Mouse (Mus musculus) forebrain, embryonic 15.5 days (tissue): ENCODE results near the gene Mdc1. TPM values are rescaled to one million over a fixed set of nuclear protein-coding genes. Genes with fewer than 3 reads are reported as not detected.

Experiments
- ATAC-seq: fragments of 200-750 bp; cut with Nextera tagmentation; replicated peaks from 2 replicates; pipeline ENCODE4 v1.8.0; 2017; ENCODE audit warnings: mild to moderate bottlenecking, moderate TSS enrichment, moderate library complexity
- H3K27ac ChIP-seq: fragments of 300-500 bp; sonication (generic); replicated peaks from 2 replicates; pipeline ENCODE4 v1.5.1; 2015; ENCODE audit warnings: mild to moderate bottlenecking, inconsistent platforms
- H3K27me3 ChIP-seq: fragments of 300-500 bp; sonication (generic); 2 replicates; pipeline ENCODE4 v1.6.1; 2015; ENCODE audit warnings: inconsistent platforms
- H3K36me3 ChIP-seq: fragments of 300-500 bp; sonication (generic); 2 replicates; pipeline ENCODE4 v1.6.1; 2015; ENCODE audit warnings: mild to moderate bottlenecking, inconsistent platforms
- H3K4me1 ChIP-seq: fragments of 300-500 bp; sonication (generic); 2 replicates; pipeline ENCODE4 v1.6.1; 2015; ENCODE audit warnings: inconsistent platforms
- H3K4me2 ChIP-seq: fragments of 300-500 bp; sonication (generic); replicated peaks from 2 replicates; pipeline ENCODE4 v1.6.1; 2015; ENCODE audit warnings: mild to moderate bottlenecking, inconsistent platforms
- H3K4me3 ChIP-seq: fragments of 300-500 bp; sonication (generic); 2 replicates; pipeline ENCODE4 v1.5.1; 2015; ENCODE audit warnings: mild to moderate bottlenecking, inconsistent platforms
- H3K9ac ChIP-seq: fragments of 300-500 bp; sonication (generic); replicated peaks from 2 replicates; pipeline ENCODE4 v1.6.1; 2015; ENCODE audit warnings: mild to moderate bottlenecking, inconsistent platforms
- H3K9me3 ChIP-seq: fragments of 300-500 bp; sonication (generic); 2 replicates; pipeline ENCODE4 v1.6.1; 2016; ENCODE audit warnings: inconsistent platforms
- WGBS: fragments of 180-500 bp; shearing (Covaris S2); methylation state at CpG from one replicate; pipeline ENCODE4 v1.1.7; 2015; ENCODE audit warnings: mixed read lengths; 5-methylcytosine and 5-hydroxymethylcytosine counted together
- microRNA-seq: library from miRNA; unstranded; fragments of <30 nt; microRNA quantifications from one replicate; pipeline ENCODE4, GENCODE M21; 2016
- polyA plus RNA-seq: library from polyadenylated mRNA; unstranded; fragments of >200 nt; fragmentation: Nextera tagmentation; extraction: Ambion mirVana; gene quantifications from 2 replicates; pipeline ENCODE4 v1.2.1, GENCODE M21; 2015

Mdc1 gene
- polyA plus RNA-seq, 1 experiment from 2014 or later = 11.7 TPM

- Histone ChIP-seq H3K27me3 (no peaks in the 10 kb centered on the region), H3K4me2 (no peak overlapping the region), H3K36me3 (peaks cover 85% of the 10 kb centered on the region), H3K4me3 (no peak overlapping the region), H3K4me1 (peaks cover 22% of the 10 kb centered on the region), H3K9ac (no peak overlapping the region), H3K27ac (no peak overlapping the region), H3K9me3 (no peaks in the 10 kb centered on the region)
- WGBS = 91% methylated on average over 9 of the region's 9 CpGs
- no peak for ATAC-seq
Measured at GRCm38 (mm10) chr17:35903343-35903991, 62.2 kb downstream of the Mdc1 start.

- no peak for ATAC-seq
- WGBS = 79% methylated on average over 4 of the region's 4 CpGs
Measured at GRCm38 (mm10) chr17:35903992-35904355, 62.7 kb downstream of the Mdc1 start.

DNA sequence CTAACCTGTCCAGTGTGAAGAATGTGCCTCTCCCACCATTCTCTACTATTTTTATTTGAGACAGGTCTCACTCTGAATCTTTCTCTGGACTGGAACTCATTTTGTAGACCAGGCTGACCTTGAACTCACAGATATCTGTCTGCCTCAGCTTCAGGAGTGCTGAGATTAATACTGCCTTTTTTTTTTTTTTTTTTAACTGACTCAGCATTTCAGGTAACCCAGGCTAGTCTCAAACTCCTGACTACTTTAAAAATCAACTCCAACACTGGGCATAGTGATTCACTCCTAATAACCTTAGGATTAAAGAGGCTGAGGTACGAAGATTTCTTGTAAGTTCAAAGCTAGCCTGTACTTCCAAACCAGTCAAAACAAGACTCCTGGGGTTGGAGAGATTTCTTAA, 64.3 kb downstream of the Mdc1 start:
- ATAC-seq = no peak
- Histone ChIP-seq H3K36me3 (peaks cover 68% of the 10 kb centered on the region), H3K9ac (no peak overlapping the region), H3K27me3 (no peaks in the 10 kb centered on the region), H3K4me1 (peaks cover 34% of the 10 kb centered on the region), H3K27ac (no peak overlapping the region), H3K9me3 (no peaks in the 10 kb centered on the region), H3K4me3 (no peak overlapping the region), H3K4me2 (no peak overlapping the region)
- WGBS = 91% methylated on average over 1 of the region's 1 CpGs

More at GRCm38 (mm10) chr17:35903992-35904355, 62.7 kb downstream of the Mdc1 start:
- H3K4me1 ChIP-seq = peaks cover 27% of the 10 kb centered on the region
- H3K27me3 ChIP-seq = no peaks in the 10 kb centered on the region
- H3K36me3 ChIP-seq = peaks cover 84% of the 10 kb centered on the region
- no peaks in the 10 kb centered on the region for H3K9me3 ChIP-seq
- no peak overlapping the region for H3K27ac ChIP-seq
- H3K4me3 ChIP-seq = no peak overlapping the region
- H3K4me2 ChIP-seq = no peak overlapping the region
- no peak overlapping the region for H3K9ac ChIP-seq

DNA sequence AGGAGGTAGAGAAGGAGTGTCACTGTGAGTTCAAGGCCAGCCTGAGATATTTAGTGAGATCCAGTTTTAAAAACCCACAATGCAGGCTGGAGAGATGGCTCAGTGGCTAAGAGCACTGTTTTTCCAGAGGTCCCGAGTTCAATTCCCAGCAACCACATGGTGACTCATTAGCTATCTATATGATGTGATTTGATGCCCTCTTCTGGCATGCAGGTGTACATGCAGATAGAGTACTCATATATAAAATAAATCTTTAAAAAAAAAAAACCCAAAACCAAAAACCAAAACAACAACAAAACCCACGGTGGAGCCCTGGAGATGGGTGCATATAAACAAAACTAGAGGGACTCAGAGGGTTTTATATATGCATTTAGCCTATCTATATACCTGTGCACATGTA, 66.3 kb downstream of the Mdc1 start:
- Histone ChIP-seq H3K4me2 (0 out of 2 replicates have a peak overlapping the region, but pooled peaks have one; percentile 76), H3K4me1 (peaks cover 34% of the 10 kb centered on the region), H3K27ac (no peak overlapping the region), H3K27me3 (no peaks in the 10 kb centered on the region), H3K9ac (no peak overlapping the region), H3K9me3 (no peaks in the 10 kb centered on the region), H3K4me3 (no peak overlapping the region), H3K36me3 (peaks cover 52% of the 10 kb centered on the region)
- 86% methylated on average over 2 of the region's 2 CpGs for WGBS
- no peak for ATAC-seq

Small RNA genes within 50 kb of the gene (microRNA-seq; reads per million reads assigned to microRNA genes)
- gene Gm28033 = not detected

Other genes with a start within 250 kb of the Mdc1 start
- gene Sfta2, start 240.0 kb upstream of the Mdc1 start, polyA plus RNA-seq = not detected in 2 replicates
- gene Gm9573, start 214.9 kb upstream of the Mdc1 start, polyA plus RNA-seq = not detected in 2 replicates
- not detected in 2 replicates for gene Mucl3, start 197.8 kb upstream of the Mdc1 start, polyA plus RNA-seq
- 16.2 and 18.1 TPM in 2 replicates for gene Vars2, start 173.9 kb upstream of the Mdc1 start, polyA plus RNA-seq
- gene Gtf2h4, start 167.8 kb upstream of the Mdc1 start, polyA plus RNA-seq = 36.1 and 37.8 TPM in 2 replicates
- gene Ddr1, start 136.9 kb upstream of the Mdc1 start, polyA plus RNA-seq = 127 TPM in 2 replicates
- 7.3 and 8.1 TPM in 2 replicates for gene Ier3, start 19.8 kb upstream of the Mdc1 start, polyA plus RNA-seq
- 68.3 and 75.1 TPM in 2 replicates for gene Flot1, start 18.3 kb upstream of the Mdc1 start, polyA plus RNA-seq
- 1,924 and 1,932 TPM in 2 replicates for gene Tubb5, start 3.2 kb upstream of the Mdc1 start, polyA plus RNA-seq
- 24.5 and 28.3 TPM in 2 replicates for gene Nrm, start 19.8 kb downstream of the Mdc1 start, polyA plus RNA-seq
- 20.8 and 21.9 TPM in 2 replicates for gene Ppp1r18, start 24.1 kb downstream of the Mdc1 start, polyA plus RNA-seq
- 36.3 and 38.0 TPM in 2 replicates for gene Dhx16, start 38.3 kb downstream of the Mdc1 start, polyA plus RNA-seq
- 37.9 and 41.5 TPM in 2 replicates for gene 2310061I04Rik, start 55.9 kb downstream of the Mdc1 start, polyA plus RNA-seq
- 421 and 435 TPM in 2 replicates for gene Atat1, start 68.6 kb downstream of the Mdc1 start, polyA plus RNA-seq
- gene Mrps18b, start 74.9 kb downstream of the Mdc1 start, polyA plus RNA-seq = 53.1 and 54.1 TPM in 2 replicates
- 51.5 and 53.9 TPM in 2 replicates for gene Ppp1r10, start 74.9 kb downstream of the Mdc1 start, polyA plus RNA-seq
- gene Abcf1, start 128.2 kb downstream of the Mdc1 start, polyA plus RNA-seq = 88.3 and 90.3 TPM in 2 replicates
- gene Gnl1, start 138.3 kb downstream of the Mdc1 start, polyA plus RNA-seq = 57.0 and 59.2 TPM in 2 replicates
- 76.8 and 92.2 TPM in 2 replicates for gene Prr3, start 138.7 kb downstream of the Mdc1 start, polyA plus RNA-seq
- 5.4 and 5.8 TPM in 2 replicates for gene H2-T24, start 179.0 kb downstream of the Mdc1 start, polyA plus RNA-seq
- gene H2-T23, start 191.3 kb downstream of the Mdc1 start, polyA plus RNA-seq = 6.9 and 7.0 TPM in 2 replicates
- gene H2-T22, start 201.2 kb downstream of the Mdc1 start, polyA plus RNA-seq = 5.8 and 5.9 TPM in 2 replicates
- not detected in 2 replicates for gene Gm6034, start 201.4 kb downstream of the Mdc1 start, polyA plus RNA-seq
- gene Gm11127, start 216.9 kb downstream of the Mdc1 start, polyA plus RNA-seq = not detected in 2 replicates